Mouse (Mus musculus) kidney, adult 2 months (tissue): ENCODE results near the gene Dnajc4.

Experiments used
- CTCF ChIP-seq: fragments of 200-500 bp; conservative IDR thresholded peaks from 2 replicates; pipeline ENCODE4 v1.5.1; 2011; ENCODE audit warnings: low read depth, mild to moderate bottlenecking, control low read depth, low read length, moderate library complexity, mixed read lengths; ENCODE audit not compliant: insufficient read depth, insufficient read length
- POLR2A ChIP-seq: fragments of 200-500 bp; IDR thresholded peaks from one replicate; pipeline ENCODE4 v1.6.1; 2011; ENCODE audit warnings: low read depth, low read length, control low read depth

GRCm38 (mm10) chr19:6970460-6971085 lies 21.8 kb downstream of the Dnajc4 start:
- TF ChIP-seq POLR2A (no peak), CTCF (no peak)
